Mouse (Mus musculus): ENCODE measurements around the gene Il6ra. TPM values are rescaled to one million over a fixed set of nuclear protein-coding genes. Genes with fewer than 3 reads are reported as not detected.

Gene Il6ra
- polyA plus RNA-seq, 1 experiment = 0.91 TPM

DNA sequence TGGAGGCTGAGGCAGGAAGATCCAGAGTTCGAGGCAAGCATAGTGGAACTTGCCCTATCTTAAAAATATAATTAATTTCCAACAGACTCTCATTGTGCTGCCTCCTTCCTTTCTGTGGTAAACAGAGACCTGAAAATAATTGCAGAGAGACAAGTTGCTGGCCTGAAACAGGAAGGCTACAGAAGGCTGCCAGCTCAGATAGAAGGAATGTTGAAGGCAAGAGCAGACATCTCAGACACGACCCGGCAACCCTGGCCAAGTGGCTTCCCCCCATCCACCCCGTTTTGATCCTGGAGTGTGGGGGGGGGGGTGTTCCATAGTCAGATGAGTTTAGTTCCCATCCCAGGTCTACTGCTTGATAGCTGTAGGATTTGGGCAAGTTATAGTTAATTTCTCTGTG, 1.7 kb upstream of the Il6ra start:
- Histone ChIP-seq H3K4me2 (ENCODE audit: low read depth) (no peak overlapping the region), H3K36me3 (ENCODE audit: control insufficient read depth, insufficient read depth) (no peaks in the 10 kb centered on the region), H3K79me2 (ENCODE audit: control insufficient read depth, insufficient read depth) (no peaks in the 10 kb centered on the region), H3K4me3 (no peak overlapping the region), H3ac (ENCODE audit: control insufficient read depth, insufficient read length) (no peak overlapping the region), H3K27me3 (ENCODE audit: control insufficient read depth, insufficient read depth, insufficient read length) (no peaks in the 10 kb centered on the region)
- no peak for TF ChIP-seq E2F4 (IDR thresholded peaks at IDR 0.05; ENCODE audit: insufficient read depth)
- no peak for TF ChIP-seq POLR2A (IDR thresholded peaks at IDR 0.05; ENCODE audit: insufficient read length, low read depth)
- TF ChIP-seq SRF (IDR thresholded peaks at IDR 0.05; ENCODE audit: control insufficient read depth, insufficient read length, low read depth) = no peak
- no peak for TF ChIP-seq MAX (IDR thresholded peaks at IDR 0.05; ENCODE audit: low read depth)
- TF ChIP-seq MYOG (IDR thresholded peaks at IDR 0.05; ENCODE audit: control insufficient read depth in 1 of 3, insufficient read depth in 1 of 3, insufficient read length in 2 of 3, low read depth in 2 of 3) = no peak
- no peak for TF ChIP-seq CEBPB (IDR thresholded peaks at IDR 0.05; ENCODE audit: insufficient read depth, poor library complexity, severe bottlenecking)
- no peak for TF ChIP-seq TCF12 (IDR thresholded peaks at IDR 0.05; ENCODE audit: insufficient read depth, poor library complexity, severe bottlenecking)
- TF ChIP-seq MYOD1 (IDR thresholded peaks at IDR 0.05; ENCODE audit: control insufficient read depth in 1 of 3, insufficient read length in 2 of 3, low read depth in 2 of 3) = no peak
- no peak for TF ChIP-seq POLR2AphosphoS2 (IDR thresholded peaks at IDR 0.05; ENCODE audit: insufficient read length, low read depth)
- no peak for TF ChIP-seq TCF3 (IDR thresholded peaks at IDR 0.05; ENCODE audit: insufficient read length, low read depth)
- TF ChIP-seq USF1 (IDR thresholded peaks at IDR 0.05; ENCODE audit: low read depth) = no peak
- TF ChIP-seq REST (IDR thresholded peaks at IDR 0.05; ENCODE audit: insufficient read depth, insufficient read length) = no peak

DNA sequence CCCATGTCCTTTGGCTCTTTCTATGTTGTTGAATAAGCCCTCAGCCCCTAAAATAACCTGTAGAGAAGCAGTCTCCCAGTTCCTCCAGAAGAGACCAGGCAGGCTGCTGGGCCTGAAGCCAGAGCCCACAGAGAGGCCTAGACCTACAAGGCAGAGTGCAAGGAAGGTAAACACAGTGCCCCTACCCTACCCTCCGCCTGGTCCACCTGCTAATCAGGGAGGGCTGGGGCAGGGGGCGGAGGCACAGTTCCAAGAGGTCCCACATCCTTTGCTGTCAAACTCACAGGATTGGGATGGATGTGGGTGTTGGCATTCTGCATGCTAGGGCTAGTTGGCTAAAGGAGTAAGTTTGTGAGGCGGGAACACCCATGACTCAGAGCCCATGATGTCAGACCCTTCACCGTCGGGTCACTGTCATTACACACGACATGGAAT, 871 bp downstream of the Il6ra start:
- no peaks in the 10 kb centered on the region for H3K36me3 ChIP-seq (ENCODE audit: control insufficient read depth, insufficient read depth)
- peak overlapping the region; percentile 34 for H3ac ChIP-seq (ENCODE audit: control insufficient read depth, insufficient read length)
- no peaks in the 10 kb centered on the region for H3K79me2 ChIP-seq (ENCODE audit: control insufficient read depth, insufficient read depth)
- H3K4me3 ChIP-seq = peak overlapping the region; percentile 27
- TF ChIP-seq MAX (IDR thresholded peaks at IDR 0.05; ENCODE audit: low read depth) = no peak
- no peak for TF ChIP-seq SRF (IDR thresholded peaks at IDR 0.05; ENCODE audit: control insufficient read depth, insufficient read length, low read depth)
- no peak for TF ChIP-seq POLR2AphosphoS2 (IDR thresholded peaks at IDR 0.05; ENCODE audit: insufficient read length, low read depth)
- H3K4me2 ChIP-seq (ENCODE audit: low read depth) = peak overlapping the region; percentile 94
- H3K27me3 ChIP-seq (ENCODE audit: control insufficient read depth, insufficient read depth, insufficient read length) = no peaks in the 10 kb centered on the region

GRCm38 (mm10) chr3:89911207-89911606, 1.8 kb downstream of the Il6ra start:
- TF ChIP-seq MYOD1 (IDR thresholded peaks at IDR 0.05; ENCODE audit: control insufficient read depth in 1 of 3, insufficient read length in 2 of 3, low read depth in 2 of 3) (no peak), SRF (IDR thresholded peaks at IDR 0.05; ENCODE audit: control insufficient read depth, insufficient read length, low read depth) (no peak), TCF3 (IDR thresholded peaks at IDR 0.05; ENCODE audit: insufficient read length, low read depth) (no peak), USF1 (IDR thresholded peaks at IDR 0.05; ENCODE audit: low read depth) (no peak), REST (IDR thresholded peaks at IDR 0.05; ENCODE audit: insufficient read depth, insufficient read length) (no peak), TCF12 (IDR thresholded peaks at IDR 0.05; ENCODE audit: insufficient read depth, poor library complexity, severe bottlenecking) (no peak), MYOG (IDR thresholded peaks at IDR 0.05; ENCODE audit: control insufficient read depth in 1 of 3, insufficient read depth in 1 of 3, insufficient read length in 2 of 3, low read depth in 2 of 3) (no peak), CEBPB (IDR thresholded peaks at IDR 0.05; ENCODE audit: insufficient read depth, poor library complexity, severe bottlenecking) (no peak), MAX (IDR thresholded peaks at IDR 0.05; ENCODE audit: low read depth) (no peak), POLR2AphosphoS2 (IDR thresholded peaks at IDR 0.05; ENCODE audit: insufficient read length, low read depth) (no peak), POLR2A (IDR thresholded peaks at IDR 0.05; ENCODE audit: insufficient read length, low read depth) (no peak), E2F4 (IDR thresholded peaks at IDR 0.05; ENCODE audit: insufficient read depth) (no peak)
- no peaks in the 10 kb centered on the region for H3K36me3 ChIP-seq (ENCODE audit: control insufficient read depth, insufficient read depth)
- no peaks in the 10 kb centered on the region for H3K79me2 ChIP-seq (ENCODE audit: control insufficient read depth, insufficient read depth)
- no peak overlapping the region for H3K4me2 ChIP-seq (ENCODE audit: low read depth)
- no peaks in the 10 kb centered on the region for H3K27me3 ChIP-seq (ENCODE audit: control insufficient read depth, insufficient read depth, insufficient read length)
- no peak overlapping the region for H3ac ChIP-seq (ENCODE audit: control insufficient read depth, insufficient read length)
- no peak overlapping the region for H3K4me3 ChIP-seq

DNA sequence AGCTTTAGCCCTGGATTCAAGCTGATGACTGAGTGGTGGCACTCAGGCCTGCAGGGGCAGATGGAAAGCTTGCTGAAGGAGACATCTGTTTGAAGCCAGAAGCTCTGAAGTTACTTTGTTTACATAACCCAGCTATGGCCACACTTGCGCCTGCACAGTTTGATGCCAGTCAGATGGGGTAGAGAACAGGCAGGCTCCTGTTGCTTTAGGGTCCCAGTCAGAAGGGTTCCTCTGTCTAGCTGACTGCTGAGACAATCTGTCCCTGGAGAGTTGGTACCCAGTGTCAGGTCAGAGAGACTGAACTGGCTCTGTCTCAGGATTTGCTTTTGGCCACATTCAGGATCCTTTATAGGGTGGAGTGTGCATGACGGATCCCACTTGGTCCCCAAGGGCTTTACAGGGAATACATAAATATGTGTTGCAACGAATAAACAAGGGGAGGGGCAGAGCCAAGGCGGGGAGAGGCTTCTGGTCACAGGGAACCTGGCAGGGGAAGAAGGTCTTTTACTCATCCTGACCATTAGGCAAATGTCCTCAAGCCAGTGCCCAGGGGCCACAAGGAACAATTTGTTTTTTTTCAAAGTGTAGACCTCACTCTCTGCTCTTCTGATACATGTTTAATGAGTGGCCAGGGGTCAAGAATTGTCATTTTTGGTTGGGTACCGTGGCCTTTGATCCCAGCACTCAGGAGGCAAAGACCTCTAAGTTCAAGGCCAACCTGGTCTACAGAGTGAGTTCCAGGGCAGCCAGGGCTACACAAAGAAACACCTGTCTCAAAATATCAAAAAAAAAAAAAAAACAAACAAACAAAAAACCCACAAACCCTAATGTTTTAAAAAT, 3.1 kb downstream of the Il6ra start:
- no peak overlapping the region for H3ac ChIP-seq (ENCODE audit: control insufficient read depth, insufficient read length)
- H3K4me3 ChIP-seq = no peak overlapping the region

More for the DNA sequence above, 3.1 kb downstream of the Il6ra start:
- H3K4me2 ChIP-seq (ENCODE audit: low read depth) = no peak overlapping the region
- no peaks in the 10 kb centered on the region for H3K36me3 ChIP-seq (ENCODE audit: control insufficient read depth, insufficient read depth)
- TF ChIP-seq TCF12 (IDR thresholded peaks at IDR 0.05; ENCODE audit: insufficient read depth, poor library complexity, severe bottlenecking) (no peak), MYOG (IDR thresholded peaks at IDR 0.05; ENCODE audit: control insufficient read depth in 1 of 3, insufficient read depth in 1 of 3, insufficient read length in 2 of 3, low read depth in 2 of 3) (no peak), TCF3 (IDR thresholded peaks at IDR 0.05; ENCODE audit: insufficient read length, low read depth) (no peak), MYOD1 (IDR thresholded peaks at IDR 0.05; ENCODE audit: control insufficient read depth in 1 of 3, insufficient read length in 2 of 3, low read depth in 2 of 3) (no peak), E2F4 (IDR thresholded peaks at IDR 0.05; ENCODE audit: insufficient read depth) (no peak), CEBPB (IDR thresholded peaks at IDR 0.05; ENCODE audit: insufficient read depth, poor library complexity, severe bottlenecking) (0 out of 2 replicates have a peak, but pooled peaks have one; percentile 19), REST (IDR thresholded peaks at IDR 0.05; ENCODE audit: insufficient read depth, insufficient read length) (no peak)
- H3K79me2 ChIP-seq (ENCODE audit: control insufficient read depth, insufficient read depth) = no peaks in the 10 kb centered on the region
- no peaks in the 10 kb centered on the region for H3K27me3 ChIP-seq (ENCODE audit: control insufficient read depth, insufficient read depth, insufficient read length)
